Mouse (Mus musculus): Measurements from ENCODE around the gene Csrnp2.

GRCm38 (mm10) chr15:100451245-100451644 lies 44.0 kb downstream of the Csrnp2 start:
- TF ChIP-seq CTCF (IDR thresholded peaks at IDR 0.05; ENCODE audit: extremely low read depth, insufficient read depth, low read length) (no peak), POLR2A (IDR thresholded peaks at IDR 0.05; ENCODE audit: extremely low read depth, insufficient read depth, low read length) (no peak)

All from cortical plate, adult 2 months (tissue).